Mouse (Mus musculus) left cerebral cortex, postnatal 14 days (tissue): ENCODE measurements at regions not wholly inside any gene's neighbourhood (a gene's known extent, or its start where the extent isn't known, plus 50 kb on each side); places are given as distances from the start of the nearest gene placed in this dataset.
A peak's percentile ranks its signal among the peaks of the same experiment; 100 is the strongest.

Experiments used
- DNase-seq, 2 experiments: peaks; one replicate each; pipeline ENCODE4 v3.0.0; 2021 to 2022; ENCODE audit warnings: low spot score in 2 of 2, mixed read lengths in 1 of 2
- intact Hi-C: fragments of 180-260 bp; cut with DNase I; formaldehyde crosslinking; loops from one replicate; pipeline ENCODE4 v1.15.1; 2025

DNA sequence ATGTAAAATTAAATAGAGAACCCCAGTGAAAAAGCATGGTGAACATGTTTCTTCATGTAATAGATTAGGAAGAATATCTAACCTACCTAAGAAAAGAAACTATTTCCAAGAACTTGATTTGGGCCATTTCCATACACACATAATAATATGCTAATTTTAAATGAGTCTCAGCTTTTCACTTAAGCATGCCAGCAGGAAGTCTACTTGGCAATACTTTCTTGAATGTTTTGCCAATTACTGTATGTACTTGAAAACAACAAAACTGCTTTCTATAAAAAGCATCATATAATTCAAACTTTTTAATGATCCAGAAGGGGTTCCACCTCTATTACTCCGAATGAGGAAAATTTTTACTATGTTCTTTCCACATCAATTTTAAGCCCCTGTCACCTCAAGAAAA is 1036.9 kb downstream of the Pcdh17 start:
- peak in 1 of 2 experiments; percentile 1 for DNase-seq
- intact Hi-C loops: no loop called here

DNA sequence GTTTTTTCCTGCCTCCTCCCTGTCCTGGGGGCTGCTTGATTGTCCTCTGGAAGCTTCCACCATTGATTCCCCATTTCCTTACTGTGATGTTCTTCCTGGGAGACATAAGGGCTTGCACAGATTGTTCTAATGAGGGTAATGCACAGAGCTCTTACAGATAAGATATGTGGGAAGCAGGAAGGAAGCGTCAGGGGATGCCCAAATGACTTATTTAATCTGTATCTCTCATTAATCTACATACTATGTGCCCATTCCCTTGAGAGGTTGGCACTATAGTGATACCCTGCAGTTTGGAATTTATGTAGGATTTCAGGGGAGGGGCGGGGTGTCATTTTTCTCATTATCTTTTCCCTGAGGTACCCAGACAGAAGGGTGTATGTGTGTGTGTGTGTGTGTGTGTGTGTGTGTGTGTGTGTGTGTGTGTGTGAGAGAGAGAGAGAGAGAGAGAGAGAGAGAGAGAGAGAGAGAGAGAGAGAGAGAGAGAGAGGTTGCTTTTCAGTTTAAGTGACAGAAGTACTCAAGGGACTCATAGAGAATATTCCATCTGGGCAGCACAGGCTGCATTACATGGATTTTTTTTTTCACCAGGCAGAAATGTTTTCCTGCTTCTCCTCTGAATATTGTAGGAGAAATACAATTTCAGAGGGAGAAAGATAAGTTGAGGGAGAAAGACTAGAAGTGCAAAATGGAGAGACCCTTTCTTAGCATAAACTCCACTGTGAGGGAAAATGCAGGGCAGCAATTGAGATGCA is 1064.2 kb downstream of the Pcdh17 start:
- DNase-seq: no peak
- intact Hi-C loops: no loop called here

DNA sequence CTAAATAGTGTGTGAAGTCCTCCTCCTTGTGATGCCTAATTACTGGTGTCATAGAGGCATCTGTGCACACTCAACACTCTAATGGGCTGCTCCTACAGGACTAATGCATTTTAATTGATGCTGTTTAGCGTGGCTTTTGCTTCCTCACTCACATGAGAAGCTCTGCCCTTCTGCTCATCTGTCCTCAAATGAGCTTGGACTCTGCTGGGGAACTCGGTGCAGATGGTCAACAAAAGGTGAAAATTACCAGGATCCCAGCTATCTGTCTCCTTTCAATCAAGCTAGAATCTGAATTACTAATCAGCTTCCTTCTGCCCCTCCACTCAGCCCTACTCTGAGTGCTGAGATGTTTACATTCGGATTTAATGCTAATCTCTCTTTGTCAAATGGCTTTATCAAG is 1065.2 kb downstream of the Pcdh17 start:
- intact Hi-C loops: no loop called here

More for the DNA sequence above, 1065.2 kb downstream of the Pcdh17 start:
- no peak for DNase-seq
